Mouse (Mus musculus): ENCODE measurements around the gene Cnih2. TPM values are rescaled to one million over a fixed set of nuclear protein-coding genes. Genes with fewer than 3 reads are reported as not detected.

The Cnih2 gene
- polyA plus RNA-seq, 1 experiment from 2014 or later, result 5.8 TPM

DNA sequence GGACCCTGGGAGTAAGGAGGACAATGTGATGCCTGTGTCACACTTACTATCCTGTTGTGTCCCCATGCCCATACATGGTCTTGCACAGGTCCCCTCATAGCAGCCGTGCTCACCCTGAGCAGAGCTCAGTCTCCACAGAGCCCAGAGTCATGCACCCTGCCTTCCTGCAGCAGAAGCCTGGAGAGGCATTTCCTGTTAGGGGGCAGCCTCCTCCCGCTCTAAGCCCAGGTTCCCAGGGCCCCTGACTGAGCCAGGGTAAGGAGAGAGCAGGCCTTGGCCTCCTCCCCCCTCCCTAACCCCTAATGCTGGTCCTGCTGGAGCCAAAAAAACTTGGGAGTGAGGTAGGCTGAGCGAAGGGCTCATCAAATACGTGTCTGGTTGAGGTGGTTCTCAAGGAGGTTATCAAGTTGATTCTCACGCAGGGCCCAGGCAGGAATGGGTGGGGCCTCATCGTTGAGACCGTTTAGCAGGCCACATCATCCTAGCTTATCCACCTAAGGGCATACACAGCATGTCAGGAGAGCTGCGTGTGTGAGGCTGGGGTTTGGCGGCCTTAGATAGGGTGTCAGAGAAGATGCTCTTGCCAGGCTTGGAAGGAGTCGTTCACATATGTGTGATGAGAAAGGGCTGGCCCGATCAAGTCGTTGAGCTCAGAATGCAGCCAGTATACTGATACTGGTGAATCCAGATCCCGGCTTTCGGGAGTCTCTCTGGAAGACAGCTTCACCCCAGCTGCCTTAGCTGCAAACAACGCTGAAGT is 31.1 kb downstream of the Cnih2 start:
- Histone ChIP-seq H3K4me2 (peak overlapping the region; percentile 84), H3K4me3 (peak overlapping the region; percentile 62)
- WGBS, result 4% methylated on average over 15 of the region's 15 CpGs

DNA sequence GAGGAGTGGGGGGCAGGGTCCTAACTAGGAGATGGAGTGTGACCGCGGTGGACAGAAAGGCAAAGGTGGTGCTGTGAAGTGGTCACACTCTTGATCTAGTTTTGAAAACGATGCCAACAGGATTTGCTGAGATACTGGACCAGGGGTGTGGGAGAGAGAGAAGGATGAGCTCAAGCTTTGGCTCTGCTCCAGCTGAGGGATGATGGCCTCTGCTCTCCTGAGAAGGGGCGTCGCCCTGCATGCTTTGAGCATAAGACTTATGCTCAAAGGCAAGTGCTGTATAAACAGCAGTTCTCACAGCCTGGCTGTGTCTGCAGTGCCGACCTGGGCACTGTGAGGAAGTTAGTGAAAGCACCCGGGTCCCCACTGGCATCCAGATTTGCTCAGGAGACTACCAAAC is 33.2 kb downstream of the Cnih2 start:
- Histone ChIP-seq H3K27ac (replicated peaks) (no peak overlapping the region), H3K9ac (peak overlapping the region; percentile 14; the same call in 1 of the 2 replicates), H3K27me3 (replicated peaks) (peaks cover 20% of the 10 kb centered on the region), H3K4me2 (no peak overlapping the region), H3K4me1 (peaks cover 60% of the 10 kb centered on the region), H3K9me3 (no peaks in the 10 kb centered on the region), H3K36me3 (no peaks in the 10 kb centered on the region), H3K4me3 (no peak overlapping the region)
- ATAC-seq (ENCODE audit: extremely low read depth, insufficient number of reproducible peaks, low FRiP score, low TSS enrichment), result no peak
- WGBS, result 48% methylated on average over 7 of the region's 7 CpGs

More for the DNA sequence above, 31.1 kb downstream of the Cnih2 start:
- Histone ChIP-seq H3K27me3 (replicated peaks) (peaks cover 33% of the 10 kb centered on the region), H3K36me3 (no peaks in the 10 kb centered on the region), H3K4me1 (peaks cover 67% of the 10 kb centered on the region), H3K9ac (peak overlapping the region; percentile 88), H3K9me3 (no peaks in the 10 kb centered on the region), H3K27ac (replicated peaks) (peak overlapping the region; percentile 66)
- ATAC-seq (ENCODE audit: extremely low read depth, insufficient number of reproducible peaks, low FRiP score, low TSS enrichment), result no peak

DNA sequence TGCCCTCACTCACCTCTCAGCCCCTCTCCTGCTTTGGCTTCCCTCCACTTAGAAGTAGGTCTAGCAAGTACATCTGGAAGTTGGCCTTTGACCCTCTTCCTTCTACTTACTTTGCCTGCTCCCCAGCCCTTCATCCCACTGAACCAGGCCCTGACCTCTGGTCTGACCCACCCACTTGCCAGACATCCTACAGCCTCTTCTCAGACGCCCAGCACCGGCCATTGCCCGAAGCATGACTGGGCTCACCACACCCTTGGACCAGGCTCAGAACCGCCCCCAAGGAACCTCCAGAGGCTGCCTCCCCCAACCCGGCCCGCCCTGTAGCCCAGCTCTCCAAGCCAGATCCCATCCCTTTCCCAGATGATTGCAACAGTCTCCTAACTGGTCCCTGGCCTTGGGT is 35.9 kb downstream of the Cnih2 start:
- H3K9me3 ChIP-seq, result no peaks in the 10 kb centered on the region
- H3K4me1 ChIP-seq, result peaks cover 58% of the 10 kb centered on the region
- H3K4me2 ChIP-seq, result no peak overlapping the region
- H3K27me3 ChIP-seq (replicated peaks), result no peaks in the 10 kb centered on the region
- no peaks in the 10 kb centered on the region for H3K36me3 ChIP-seq
- 59% methylated on average over 6 of the region's 6 CpGs for WGBS
- no peak for ATAC-seq (ENCODE audit: extremely low read depth, insufficient number of reproducible peaks, low FRiP score, low TSS enrichment)
- no peak overlapping the region for H3K27ac ChIP-seq (replicated peaks)
- no peak overlapping the region for H3K4me3 ChIP-seq
- H3K9ac ChIP-seq, result no peak overlapping the region

GRCm38 (mm10) chr19:5062041-5062440 is 36.3 kb downstream of the Cnih2 start:
- ATAC-seq (ENCODE audit: extremely low read depth, insufficient number of reproducible peaks, low FRiP score, low TSS enrichment), result no peak
- H3K9ac ChIP-seq, result no peak overlapping the region

GRCm38 (mm10) chr19:5060365-5061330 is 37.7 kb downstream of the Cnih2 start:
- H3K4me1 ChIP-seq, result peaks cover 54% of the 10 kb centered on the region
- WGBS, result 39% methylated on average over 5 of the region's 5 CpGs
- H3K27ac ChIP-seq (replicated peaks), result peak overlapping the region; percentile 66; the same call in 1 of the 2 replicates
- peak overlapping the region; percentile 58 for H3K9ac ChIP-seq
- no peak overlapping the region for H3K4me2 ChIP-seq
- H3K36me3 ChIP-seq, result no peaks in the 10 kb centered on the region
- peaks cover under 1% of the 10 kb centered on the region; the same call in 1 of the 2 replicates for H3K27me3 ChIP-seq (replicated peaks)
- no peak overlapping the region for H3K4me3 ChIP-seq
- no peak for ATAC-seq (ENCODE audit: extremely low read depth, insufficient number of reproducible peaks, low FRiP score, low TSS enrichment)
- H3K9me3 ChIP-seq, result no peaks in the 10 kb centered on the region

More at GRCm38 (mm10) chr19:5062041-5062440, 36.3 kb downstream of the Cnih2 start:
- Histone ChIP-seq H3K27ac (replicated peaks) (no peak overlapping the region), H3K9me3 (no peaks in the 10 kb centered on the region), H3K36me3 (no peaks in the 10 kb centered on the region), H3K4me1 (peaks cover 54% of the 10 kb centered on the region), H3K4me3 (no peak overlapping the region), H3K4me2 (no peak overlapping the region), H3K27me3 (replicated peaks) (no peaks in the 10 kb centered on the region)
- WGBS, result 79% methylated on average over 5 of the region's 5 CpGs

- H3K4me1 ChIP-seq, result peaks cover 44% of the 10 kb centered on the region
Observed at GRCm38 (mm10) chr19:5058801-5059771, 39.2 kb downstream of the Cnih2 start.

DNA sequence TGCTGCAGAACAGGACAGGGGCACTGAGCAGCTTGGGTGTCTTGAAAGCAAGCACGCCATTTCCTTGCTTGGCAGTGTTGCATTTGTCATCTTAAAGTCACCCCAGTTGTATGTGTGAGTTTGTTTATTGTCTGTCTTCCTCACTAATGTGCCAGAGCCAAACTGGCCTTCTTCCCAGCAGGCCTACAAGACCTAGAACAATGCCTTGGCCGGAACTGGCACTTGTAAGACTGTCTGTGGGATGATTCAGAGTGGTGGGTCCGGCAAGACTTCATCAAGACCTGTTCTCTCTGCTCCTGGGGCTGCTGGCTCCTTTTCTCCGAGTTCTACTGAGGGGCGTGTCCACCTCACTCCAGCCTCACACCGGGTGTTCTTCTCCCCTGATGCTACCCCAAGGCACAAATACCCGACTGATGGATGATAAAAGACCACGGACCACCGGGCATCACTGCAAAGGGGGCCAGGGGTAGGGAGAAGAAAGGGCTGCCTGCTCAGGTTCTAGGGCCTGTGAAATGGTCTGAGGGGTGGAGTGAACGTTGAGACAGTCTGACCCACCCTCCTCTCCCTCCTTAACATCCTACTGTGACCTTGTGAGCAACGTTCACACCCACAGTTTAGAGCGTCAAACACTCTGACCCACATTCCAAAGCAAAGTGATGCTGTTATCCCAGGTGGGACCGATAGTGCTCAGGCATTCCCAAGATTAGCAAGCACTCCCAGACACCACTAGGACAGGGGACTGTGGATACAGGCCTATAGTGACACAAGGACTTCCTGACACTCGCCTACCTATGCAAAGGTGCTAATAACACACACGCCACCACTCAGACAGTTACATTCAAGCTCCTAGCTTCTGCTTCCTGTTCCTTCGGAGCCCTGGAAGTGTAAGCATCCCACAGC is 40.2 kb downstream of the Cnih2 start:
- 21% methylated on average over 16 of the region's 16 CpGs for WGBS
- Histone ChIP-seq H3K4me1 (peaks cover 44% of the 10 kb centered on the region), H3K36me3 (peaks cover 5% of the 10 kb centered on the region; the same call in 1 of the 2 replicates), H3K27ac (replicated peaks) (peak overlapping the region; percentile 66), H3K9me3 (no peaks in the 10 kb centered on the region), H3K4me2 (no peak overlapping the region), H3K4me3 (no peak overlapping the region), H3K27me3 (replicated peaks) (peaks cover 20% of the 10 kb centered on the region), H3K9ac (peak overlapping the region; percentile 58; the same call in 1 of the 2 replicates)
- no peak for ATAC-seq (ENCODE audit: extremely low read depth, insufficient number of reproducible peaks, low FRiP score, low TSS enrichment)

More at GRCm38 (mm10) chr19:5058801-5059771, 39.2 kb downstream of the Cnih2 start:
- ATAC-seq (ENCODE audit: extremely low read depth, insufficient number of reproducible peaks, low FRiP score, low TSS enrichment), result no peak
- WGBS, result 15% methylated on average over 10 of the region's 10 CpGs
- H3K9me3 ChIP-seq, result no peaks in the 10 kb centered on the region
- H3K27me3 ChIP-seq (replicated peaks), result peaks cover 12% of the 10 kb centered on the region; the same call in 1 of the 2 replicates
- H3K9ac ChIP-seq, result peak overlapping the region; percentile 58
- H3K36me3 ChIP-seq, result 0 out of 2 replicates have a peak, but pooled peaks cover 5% of the 10 kb centered on the region
- no peak overlapping the region for H3K4me3 ChIP-seq
- H3K4me2 ChIP-seq, result 0 out of 2 replicates have a peak overlapping the region, but pooled peaks have one; percentile 18
- peak overlapping the region; percentile 66 for H3K27ac ChIP-seq (replicated peaks)

DNA sequence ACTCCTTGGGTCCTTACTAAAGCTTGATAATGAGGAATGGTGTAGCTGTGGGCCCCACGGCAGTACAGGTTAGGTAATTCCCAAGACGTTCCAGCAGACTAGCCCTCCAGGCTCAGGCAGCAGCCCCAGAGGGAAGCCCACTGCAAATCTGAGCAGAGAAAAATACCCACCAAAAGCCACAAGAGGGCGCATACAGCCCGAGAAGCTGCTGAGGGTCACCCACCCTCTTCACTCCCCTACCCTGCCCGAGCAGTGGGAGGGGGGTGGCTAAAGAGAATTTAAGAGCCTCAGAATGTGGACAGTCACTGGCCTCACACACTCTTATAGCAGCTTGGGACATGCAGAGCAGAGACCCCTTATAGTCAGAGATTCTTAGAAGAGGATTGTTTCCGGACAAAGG is 42.1 kb downstream of the Cnih2 start:
- Histone ChIP-seq H3K4me1 (peaks cover 59% of the 10 kb centered on the region), H3K27ac (replicated peaks) (no peak overlapping the region), H3K4me2 (no peak overlapping the region), H3K4me3 (no peak overlapping the region), H3K36me3 (peaks cover 5% of the 10 kb centered on the region; the same call in 1 of the 2 replicates), H3K9ac (no peak overlapping the region), H3K27me3 (replicated peaks) (peaks cover 39% of the 10 kb centered on the region), H3K9me3 (no peaks in the 10 kb centered on the region)
- ATAC-seq (ENCODE audit: extremely low read depth, insufficient number of reproducible peaks, low FRiP score, low TSS enrichment), result no peak
- WGBS, result 13% methylated on average over 6 of the region's 6 CpGs

GRCm38 (mm10) chr19:5053909-5054308 is 44.4 kb downstream of the Cnih2 start:
- Histone ChIP-seq H3K4me3 (no peak overlapping the region), H3K9ac (no peak overlapping the region), H3K4me1 (peaks cover 52% of the 10 kb centered on the region), H3K36me3 (peaks cover 11% of the 10 kb centered on the region), H3K27ac (replicated peaks) (no peak overlapping the region), H3K4me2 (no peak overlapping the region), H3K27me3 (replicated peaks) (peaks cover 45% of the 10 kb centered on the region), H3K9me3 (no peaks in the 10 kb centered on the region)
- no peak for ATAC-seq (ENCODE audit: extremely low read depth, insufficient number of reproducible peaks, low FRiP score, low TSS enrichment)
- WGBS, result 29% methylated on average over 9 of the region's 9 CpGs

DNA sequence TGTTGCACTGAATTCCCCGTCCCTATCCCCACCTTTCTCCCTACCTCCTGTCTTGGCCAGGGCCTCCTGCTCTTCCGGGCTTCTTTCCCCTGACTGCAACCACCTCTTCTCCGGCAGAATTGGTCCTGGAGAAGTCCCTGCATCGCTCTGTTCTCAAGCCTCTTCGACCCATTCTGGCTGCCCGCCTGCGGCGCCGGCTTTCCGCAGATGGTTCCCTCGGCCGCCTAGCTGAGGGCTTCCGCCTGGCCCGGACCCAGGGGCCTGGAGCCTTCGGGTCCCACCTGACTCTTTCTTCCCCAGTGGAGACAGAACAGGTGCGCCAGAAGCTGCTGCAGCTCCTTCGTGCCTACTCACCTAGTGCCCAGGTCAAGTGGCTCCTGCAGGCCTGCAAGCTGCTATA is 45.5 kb downstream of the Cnih2 start:
- WGBS, result 56% methylated on average over 17 of the region's 17 CpGs
- Histone ChIP-seq H3K27ac (replicated peaks) (no peak overlapping the region), H3K27me3 (replicated peaks) (peaks cover 45% of the 10 kb centered on the region), H3K9ac (no peak overlapping the region), H3K36me3 (peaks cover 21% of the 10 kb centered on the region), H3K4me2 (peak overlapping the region; percentile 71), H3K4me3 (no peak overlapping the region), H3K9me3 (no peaks in the 10 kb centered on the region), H3K4me1 (peaks cover 41% of the 10 kb centered on the region)
- no peak for ATAC-seq (ENCODE audit: extremely low read depth, insufficient number of reproducible peaks, low FRiP score, low TSS enrichment)
